34 mouse cellular contexts compared by ENCODE assay signal in genomic region chr13:114080491-114080890, GRCm38 (mm10).
"Had no signal": no experiment of that assay in that cellular context is flagged by ENCODE, and none has a peak within 500 bp of the region (broad histone marks: within the 10 kb centered on the region; RNA-seq: fewer than 3 reads in every experiment).

No protein-coding gene starts in this region.

- H3K9ac ChIP-seq: heart, embryonic 12.5 days; heart, embryonic 13.5 days; heart, embryonic 15.5 days; hindbrain, embryonic 12.5 days; hindbrain, embryonic 13.5 days; hindbrain, embryonic 14.5 days; hindbrain, embryonic 15.5 days; intestine, embryonic 15.5 days; kidney, embryonic 15.5 days had no signal

- H3K9me3 ChIP-seq: heart, embryonic 12.5 days; heart, embryonic 13.5 days; heart, embryonic 15.5 days; hindbrain, embryonic 10.5 days; hindbrain, embryonic 12.5 days; hindbrain, embryonic 13.5 days; hindbrain, embryonic 15.5 days; intestine, embryonic 15.5 days; kidney, embryonic 15.5 days had no signal

- H3K4me1 ChIP-seq: heart, embryonic 12.5 days; heart, embryonic 13.5 days; heart, embryonic 15.5 days; intestine, embryonic 15.5 days; kidney, embryonic 15.5 days had no signal

- H3K27ac ChIP-seq: heart, embryonic 13.5 days; heart, embryonic 15.5 days; hindbrain, embryonic 10.5 days; hindbrain, embryonic 12.5 days; hindbrain, embryonic 13.5 days; hindbrain, embryonic 14.5 days; hindbrain, embryonic 15.5 days; hindbrain, postnatal 0 days; intestine, embryonic 15.5 days; kidney, embryonic 15.5 days; kidney, postnatal 0 days; layer of hippocampus, adult 2 months; left cerebral cortex, adult 2 months had no signal

- DNase-seq: heart, postnatal 10 days; heart, postnatal 14 days; heart, postnatal 4 days; kidney, adult 11 months; kidney, adult 18-20 months; kidney, adult 2 months; kidney, adult 8-10 months; kidney, adult 9 months; kidney, postnatal 10 days; kidney, postnatal 14 days; kidney, postnatal 25 days; kidney, postnatal 36 days; kidney, postnatal 4 days; layer of hippocampus, adult 9-11 months; layer of hippocampus, postnatal 36 days had no signal

- H3K36me3 ChIP-seq: heart, embryonic 12.5 days; heart, embryonic 13.5 days; heart, embryonic 15.5 days; hindbrain, embryonic 10.5 days; hindbrain, embryonic 12.5 days; hindbrain, embryonic 13.5 days; hindbrain, embryonic 15.5 days; intestine, embryonic 15.5 days; kidney, embryonic 15.5 days had no signal

- H3K4me2 ChIP-seq: heart, embryonic 11.5 days; heart, embryonic 12.5 days; heart, embryonic 13.5 days; heart, embryonic 15.5 days; hindbrain, embryonic 12.5 days; hindbrain, embryonic 13.5 days; hindbrain, embryonic 14.5 days; hindbrain, embryonic 15.5 days; intestine, embryonic 15.5 days; kidney, embryonic 15.5 days had no signal

- ATAC-seq: hindbrain, embryonic 16.5 days; hindbrain, postnatal 0 days; inflammation-experienced regulatory T-cells, adult 6 months; intestine, embryonic 15.5 days; intestine, embryonic 16.5 days; intestine, postnatal 0 days had no signal

- H3K27me3 ChIP-seq: heart, embryonic 12.5 days; heart, embryonic 13.5 days; heart, embryonic 15.5 days; hindbrain, embryonic 12.5 days; hindbrain, embryonic 13.5 days; hindbrain, embryonic 15.5 days; intestine, embryonic 15.5 days; kidney, embryonic 15.5 days had no signal

- H3K4me3 ChIP-seq: heart, embryonic 12.5 days; heart, embryonic 13.5 days; heart, embryonic 15.5 days; hindbrain, embryonic 10.5 days; hindbrain, embryonic 12.5 days; hindbrain, embryonic 13.5 days; hindbrain, embryonic 15.5 days; intestine, embryonic 15.5 days; kidney, embryonic 15.5 days; layer of hippocampus, adult 2 months; left cerebral cortex, adult 2 months had no signal
